Mouse (Mus musculus) ES-E14 (cell line): Measurements from ENCODE around the gene Kpna7. TPM values are rescaled to one million over a fixed set of nuclear protein-coding genes. Genes with fewer than 3 reads are reported as not detected.

Experiments used
- DNase-seq: peaks from one replicate; pipeline ENCODE4 v3.0.0-alpha.2; 2013; ENCODE audit warnings: low read depth, low spot score
- H3K27ac ChIP-seq: 2 replicates; pipeline ENCODE4 v1.5.1; 2012; ENCODE audit warnings: low read depth, mild to moderate bottlenecking, low read length, moderate library complexity, mixed read lengths; ENCODE audit not compliant: poor library complexity, insufficient read depth, severe bottlenecking
- H3K36me3 ChIP-seq: 2 replicates; pipeline ENCODE4 v1.6.1; 2012; ENCODE audit warnings: mild to moderate bottlenecking, low read length, moderate library complexity, mixed read lengths; ENCODE audit not compliant: control insufficient read depth, poor library complexity, insufficient read depth, severe bottlenecking
- H3K4me1 ChIP-seq, 2 experiments: fragments of 150-350 bp in 1 of 2; sonication (generic) in 1 of 2; 2 replicates each; pipeline ENCODE4 v1.6.1; 2012; ENCODE audit warnings: low read length in 2 of 2, mild to moderate bottlenecking in 1 of 2, mixed read lengths in 1 of 2; ENCODE audit not compliant: control insufficient read depth in 2 of 2, insufficient read depth in 2 of 2, poor library complexity in 1 of 2
- H3K4me3 ChIP-seq, 2 experiments: fragments of 150-350 bp in 1 of 2; sonication (generic) in 1 of 2; 2 replicates each; pipeline ENCODE4 v1.5.1; 2012; ENCODE audit warnings: low read length in 2 of 2, low read depth in 1 of 2, mild to moderate bottlenecking in 1 of 2, mixed read lengths in 1 of 2; ENCODE audit not compliant: insufficient read depth in 1 of 2, poor library complexity in 1 of 2, severe bottlenecking in 1 of 2
- H3K9ac ChIP-seq: 2 replicates; pipeline ENCODE4 v1.6.1; 2012; ENCODE audit warnings: low read depth, mild to moderate bottlenecking, low read length, mixed read lengths; ENCODE audit not compliant: poor library complexity, insufficient read depth, severe bottlenecking
- H3K9me3 ChIP-seq: fragments of 150-350 bp; sonication (generic); 2 replicates; pipeline ENCODE4 v1.6.1; 2012; ENCODE audit warnings: low read depth, mild to moderate bottlenecking, low read length; ENCODE audit not compliant: control insufficient read depth, insufficient read depth
- CHD2 ChIP-seq: IDR thresholded peaks from 2 replicates; pipeline ENCODE4 v1.6.1; 2014; ENCODE audit warnings: mild to moderate bottlenecking, low read depth, low read length, inconsistent platforms
- HCFC1 ChIP-seq: IDR thresholded peaks from 2 replicates; pipeline ENCODE4 v1.6.1; 2012; ENCODE audit warnings: low read length, inconsistent platforms, borderline replicate concordance; ENCODE audit not compliant: insufficient read depth
- MAFK ChIP-seq: IDR thresholded peaks from 2 replicates; pipeline ENCODE4 v1.6.1; 2014; ENCODE audit warnings: mild to moderate bottlenecking, low read depth, low read length, inconsistent platforms; ENCODE audit not compliant: insufficient read depth
- ZC3H11A ChIP-seq: IDR thresholded peaks from 2 replicates; pipeline ENCODE4 v1.6.1; 2012; ENCODE audit warnings: low read depth, mild to moderate bottlenecking, inconsistent platforms, low read length, borderline replicate concordance
- ZNF384 ChIP-seq: IDR thresholded peaks from 2 replicates; pipeline ENCODE4 v1.6.1; 2012; ENCODE audit warnings: low read depth, low read length, inconsistent platforms
- in situ Hi-C, 2 experiments: fragments of 600-800 bp; cut with MboI; formaldehyde crosslinking; loops; one replicate each; pipeline ENCODE4 v1.15.1; 2025; ENCODE audit warnings: low sequenced_read_pairs in 2 of 2, inconsistent platforms in 1 of 2; ENCODE audit not compliant: unreplicated experiment in 2 of 2
- total RNA-seq: library from RNA; depleted of rRNA; stranded (reverse); fragments of 300-350 nt; gene quantifications from 2 replicates; pipeline ENCODE4 v1.2.3, GENCODE M21; 2012

The Kpna7 gene
- total RNA-seq, 1 experiment = 0.58 TPM

DNA sequence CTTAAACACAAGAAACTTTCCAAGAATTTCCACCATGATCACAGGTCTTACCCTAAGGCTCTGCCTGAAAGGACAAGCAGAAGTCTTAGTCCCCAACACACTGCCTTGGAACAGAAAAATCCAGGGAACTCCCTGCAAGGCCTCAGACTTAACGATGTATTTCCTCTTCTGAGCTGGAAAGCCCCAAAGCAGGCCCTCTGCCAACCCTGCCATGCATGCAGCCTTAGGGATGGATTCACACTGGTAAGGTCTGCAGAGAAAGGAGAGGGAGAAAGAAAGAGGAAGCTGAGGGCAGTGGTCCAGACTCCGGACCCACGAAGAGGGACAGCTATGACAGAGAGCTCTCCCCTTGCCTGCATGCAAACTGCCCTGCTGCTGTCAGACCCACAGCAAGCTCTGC lies 120.4 kb downstream of the Kpna7 start:
- Histone ChIP-seq H3K4me1 (peaks cover 2 to 17% of the 10 kb centered on the region in 2 experiments; a peak in 3 of 4 replicates), H3K9me3 (no peaks in the 10 kb centered on the region), H3K36me3 (no peaks in the 10 kb centered on the region), H3K27ac (no peak overlapping the region), H3K9ac (peak overlapping the region; percentile 2; the same call in 1 of the 2 replicates), H3K4me3 (peak overlapping the region; percentile 1 to 9; a peak in 2 of 4 replicates)
- no peak for DNase-seq
- no peak for TF ChIP-seq CHD2
- no peak for TF ChIP-seq MAFK
- no peak for TF ChIP-seq ZNF384
- no peak for TF ChIP-seq ZC3H11A
- no peak for TF ChIP-seq HCFC1
- in situ Hi-C loops = no loop called here

DNA sequence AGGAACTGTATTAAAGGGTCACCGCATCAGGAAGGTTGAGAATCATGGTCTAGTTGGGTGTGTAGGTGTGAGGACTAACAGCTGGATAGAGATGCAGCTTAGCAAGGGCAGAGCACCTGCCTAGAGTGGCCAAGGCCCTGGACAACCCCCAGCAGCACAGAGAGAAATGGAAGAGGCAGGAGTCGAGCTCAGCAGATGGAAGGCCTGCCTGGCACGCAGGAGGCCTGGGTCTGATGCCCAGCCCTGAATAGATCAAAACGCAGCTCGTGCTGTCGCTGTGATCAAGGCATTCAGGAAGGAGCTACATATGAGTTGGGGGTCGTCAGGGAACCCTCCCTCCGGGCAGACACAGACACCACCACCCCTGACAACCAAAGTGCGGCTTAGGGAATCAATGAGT lies 125.6 kb downstream of the Kpna7 start:
- no peak overlapping the region for H3K4me3 ChIP-seq
- no peak for DNase-seq
- no peaks in the 10 kb centered on the region for H3K9me3 ChIP-seq
- no peak for TF ChIP-seq MAFK
- TF ChIP-seq HCFC1 = no peak
- no peak for TF ChIP-seq CHD2
- TF ChIP-seq ZNF384 = no peak
- no peak for TF ChIP-seq ZC3H11A
- H3K36me3 ChIP-seq = no peaks in the 10 kb centered on the region
- H3K4me1 ChIP-seq = peaks cover 2 to 9% of the 10 kb centered on the region in 2 experiments; a peak in 2 of 4 replicates
- no peak overlapping the region for H3K9ac ChIP-seq
- H3K27ac ChIP-seq = no peak overlapping the region
- in situ Hi-C loops = no loop called here

DNA sequence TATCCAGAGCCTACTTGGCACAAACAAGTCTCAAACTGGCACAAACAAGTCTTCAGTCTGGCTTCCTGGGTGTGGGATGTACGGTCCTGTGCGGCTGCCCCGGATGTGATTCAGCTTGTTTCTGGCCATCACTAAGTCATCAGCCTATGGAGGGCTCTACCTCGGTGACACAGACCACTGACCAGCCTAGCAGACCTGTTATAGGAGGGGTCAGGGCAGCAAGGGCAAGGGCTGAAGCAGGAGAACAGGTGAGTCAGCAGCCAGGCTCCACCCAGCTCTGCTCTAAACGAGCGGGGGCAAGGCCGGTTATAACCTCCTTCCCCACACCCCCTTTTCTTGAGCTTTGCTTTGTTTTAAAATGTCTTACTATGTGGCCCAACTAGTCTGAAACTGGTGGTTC lies 129.4 kb downstream of the Kpna7 start:
- Histone ChIP-seq H3K27ac (no peak overlapping the region), H3K4me3 (no peak overlapping the region), H3K9ac (no peak overlapping the region), H3K4me1 (peaks cover 3 to 8% of the 10 kb centered on the region in 2 experiments; a peak in 2 of 4 replicates), H3K9me3 (no peaks in the 10 kb centered on the region), H3K36me3 (no peaks in the 10 kb centered on the region)
- no peak for DNase-seq
- TF ChIP-seq HCFC1 = no peak
- no peak for TF ChIP-seq MAFK
- TF ChIP-seq ZNF384 = no peak
- no peak for TF ChIP-seq CHD2
- TF ChIP-seq ZC3H11A = no peak
- in situ Hi-C loops = no loop called here

DNA sequence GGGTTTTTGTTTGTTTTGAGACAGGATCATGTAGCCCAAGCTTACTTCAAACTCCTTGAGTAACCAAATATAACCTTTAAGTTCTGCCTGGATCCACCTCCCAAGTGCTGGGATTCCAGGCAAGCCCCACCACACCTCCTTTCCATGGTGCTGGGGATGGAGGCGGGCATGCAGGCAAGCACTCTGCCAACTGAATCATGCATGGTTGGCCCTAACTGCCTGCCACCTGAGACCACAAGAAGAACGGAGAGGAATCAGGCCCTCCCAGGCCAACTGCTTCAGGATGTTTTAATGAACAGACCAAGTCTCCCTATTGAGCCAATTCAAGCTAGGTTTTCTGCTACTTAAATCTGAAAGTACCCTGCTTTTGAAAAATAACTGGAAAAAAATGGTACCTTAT lies 131.2 kb downstream of the Kpna7 start:
- H3K4me3 ChIP-seq = no peak overlapping the region
- no peaks in the 10 kb centered on the region for H3K36me3 ChIP-seq
- in situ Hi-C loops = no loop called here
- TF ChIP-seq MAFK = no peak
- no peak for TF ChIP-seq CHD2
- no peak for TF ChIP-seq ZC3H11A
- TF ChIP-seq ZNF384 = no peak
- TF ChIP-seq HCFC1 = no peak
- H3K4me1 ChIP-seq = peaks cover 2 to 3% of the 10 kb centered on the region in 2 experiments; a peak in 2 of 4 replicates
- no peak overlapping the region for H3K27ac ChIP-seq
- H3K9ac ChIP-seq = no peak overlapping the region
- no peak for DNase-seq
- H3K9me3 ChIP-seq = no peaks in the 10 kb centered on the region
